Mouse (Mus musculus): ENCODE data around the gene Crk. TPM values are rescaled to one million over a fixed set of nuclear protein-coding genes. Genes with fewer than 3 reads are reported as not detected.
A peak's percentile ranks its signal among the peaks of the same experiment; 100 is the strongest.

Gene Crk
- polyA plus RNA-seq, 1 experiment, result 160 TPM

GRCm38 (mm10) chr11:75741615-75742014 lies 62.6 kb downstream of the Crk start:
- TF ChIP-seq GATA1 (IDR thresholded peaks at IDR 0.05; ENCODE audit: low read length), result peak; percentile 41

- TF ChIP-seq GATA1 (IDR thresholded peaks at IDR 0.05; ENCODE audit: low read length), result no peak
Measured at GRCm38 (mm10) chr11:75744761-75745160, 65.7 kb downstream of the Crk start.

- TF ChIP-seq GATA1 (IDR thresholded peaks at IDR 0.05; ENCODE audit: low read length), result no peak
Measured at GRCm38 (mm10) chr11:75750537-75750936, 71.5 kb downstream of the Crk start.

- TF ChIP-seq GATA1 (IDR thresholded peaks at IDR 0.05; ENCODE audit: low read length), result no peak
Measured at GRCm38 (mm10) chr11:75751082-75751481, 72.0 kb downstream of the Crk start.

Other genes starting within 250 kb of the Crk start
- gene Serpinf2, start 239.7 kb upstream of the Crk start, polyA plus RNA-seq (2012), result 0.05 TPM in 1 of 2 replicates, not detected in the other
- gene Wdr81, start 224.5 kb upstream of the Crk start, polyA plus RNA-seq (2012), result 23.4 and 24.8 TPM in 2 replicates
- not detected in 2 replicates for gene Tlcd2, start 217.5 kb upstream of the Crk start, polyA plus RNA-seq (2012)
- gene Prpf8, start 192.4 kb upstream of the Crk start, polyA plus RNA-seq (2012), result 57.7 and 84.3 TPM in 2 replicates
- gene Rilp, start 169.2 kb upstream of the Crk start, polyA plus RNA-seq (2012), result 0.30 and 0.37 TPM in 2 replicates
- 0.03 and 0.04 TPM in 2 replicates for gene Scarf1, start 165.7 kb upstream of the Crk start, polyA plus RNA-seq (2012)
- 5.1 and 6.5 TPM in 2 replicates for gene Slc43a2, start 147.6 kb upstream of the Crk start, polyA plus RNA-seq (2012)
- gene Pitpna, start 91.2 kb upstream of the Crk start, polyA plus RNA-seq (2012), result 36.7 and 46.7 TPM in 2 replicates
- 23.9 and 39.1 TPM in 2 replicates for gene Inpp5k, start 48.3 kb upstream of the Crk start, polyA plus RNA-seq (2012)
- gene Myo1c, start 28.8 kb upstream of the Crk start, polyA plus RNA-seq (2012), result 32.6 and 47.1 TPM in 2 replicates
- 432 and 613 TPM in 2 replicates for gene Ywhae, start 53.6 kb downstream of the Crk start, polyA plus RNA-seq (2012)
- gene Doc2b, start 116.8 kb downstream of the Crk start, polyA plus RNA-seq (2012), result not detected in 2 replicates